Mouse (Mus musculus): ENCODE measurements around the gene Ptpn14. TPM values are rescaled to one million over a fixed set of nuclear protein-coding genes. Genes with fewer than 3 reads are reported as not detected.

The Ptpn14 gene
- total RNA-seq, 1 experiment from 2014 or later, result 2.3 TPM

- ATAC-seq (replicated peaks; ENCODE audit: low read depth, poor library complexity, severe bottlenecking), result no peak
Observed at GRCm38 (mm10) chr1:189801303-189801702, 73.2 kb downstream of the Ptpn14 start.

GRCm38 (mm10) chr1:189802575-189802974 lies 74.5 kb downstream of the Ptpn14 start:
- no peak for ATAC-seq (replicated peaks; ENCODE audit: low read depth, poor library complexity, severe bottlenecking)

DNA sequence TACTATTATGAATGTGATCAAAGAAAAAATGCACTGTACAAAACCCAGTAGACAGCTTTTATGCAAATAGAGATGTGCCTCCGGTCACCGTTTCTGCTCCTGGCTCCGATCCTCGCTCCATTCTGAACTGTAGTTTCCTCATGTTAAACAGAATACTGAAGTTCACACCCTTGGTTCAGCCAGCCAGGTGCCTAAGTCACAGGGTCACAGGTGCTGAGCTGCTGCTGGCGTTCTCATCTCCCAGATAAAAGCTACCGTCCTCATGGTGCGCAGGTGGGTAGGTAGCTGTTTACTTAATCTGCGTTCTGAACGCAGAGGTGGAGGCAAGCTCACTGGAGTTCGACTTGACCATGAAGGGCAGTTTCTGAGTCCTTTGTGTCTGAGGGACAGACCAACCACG lies 75.7 kb downstream of the Ptpn14 start:
- no peak for ATAC-seq (replicated peaks; ENCODE audit: low read depth, poor library complexity, severe bottlenecking)

DNA sequence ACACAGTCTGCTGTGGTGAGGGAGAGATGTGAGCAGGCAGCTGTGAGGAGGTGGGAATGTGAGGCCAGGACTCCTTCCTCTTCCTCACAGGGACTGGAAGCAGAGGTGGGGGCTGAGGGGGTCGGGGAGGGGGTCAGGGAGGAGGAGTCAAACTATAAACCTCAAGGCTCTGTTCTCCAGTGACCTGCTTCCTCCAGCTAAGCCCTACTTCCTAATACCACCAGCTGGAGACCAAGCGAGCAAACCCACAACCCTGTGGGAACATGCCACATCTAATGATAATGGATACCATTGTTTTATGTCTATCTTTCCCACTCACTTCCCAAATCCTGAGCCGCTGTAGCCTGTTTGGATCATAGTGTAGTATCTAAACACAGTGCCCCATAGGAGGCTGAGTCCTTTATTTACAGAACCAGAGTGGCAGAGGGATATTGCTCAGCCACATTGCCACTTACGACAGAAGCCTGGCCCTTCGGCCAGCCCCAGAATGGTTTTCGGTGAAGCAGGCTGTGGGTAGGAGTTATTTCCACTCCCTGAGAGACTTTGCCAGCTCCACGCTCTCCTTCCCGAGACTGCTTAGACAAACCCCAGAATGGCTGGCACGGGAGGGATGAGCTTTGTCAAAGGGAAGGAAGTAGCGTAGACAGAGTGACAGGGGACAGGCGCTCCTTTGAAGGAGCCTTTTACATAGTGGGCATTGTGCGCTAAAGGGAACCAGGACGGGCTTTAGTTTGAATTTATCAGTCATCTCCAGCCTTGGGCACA lies 78.6 kb downstream of the Ptpn14 start:
- ATAC-seq (replicated peaks; ENCODE audit: low read depth, poor library complexity, severe bottlenecking), result peak; percentile 61

DNA sequence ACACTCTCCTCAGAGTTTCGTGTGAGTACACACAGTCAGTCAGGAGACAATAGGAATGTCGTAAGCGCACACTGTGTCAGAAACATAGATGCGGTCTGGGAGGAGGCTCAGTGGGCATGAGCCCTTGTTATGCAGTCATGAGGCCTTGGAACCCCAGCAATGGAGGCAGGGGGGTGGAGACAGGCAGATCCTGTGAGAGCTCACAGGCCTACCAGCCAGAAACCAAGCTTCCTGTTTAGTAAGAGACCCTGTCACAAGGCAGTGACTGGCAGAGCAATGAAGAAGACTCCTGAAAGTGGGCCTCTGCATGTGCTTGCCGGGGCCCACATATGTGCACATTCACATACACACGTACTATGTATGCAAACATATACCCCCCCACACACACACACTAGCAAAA lies 79.9 kb downstream of the Ptpn14 start:
- ATAC-seq (replicated peaks; ENCODE audit: low read depth, poor library complexity, severe bottlenecking), result peak; percentile 66

DNA sequence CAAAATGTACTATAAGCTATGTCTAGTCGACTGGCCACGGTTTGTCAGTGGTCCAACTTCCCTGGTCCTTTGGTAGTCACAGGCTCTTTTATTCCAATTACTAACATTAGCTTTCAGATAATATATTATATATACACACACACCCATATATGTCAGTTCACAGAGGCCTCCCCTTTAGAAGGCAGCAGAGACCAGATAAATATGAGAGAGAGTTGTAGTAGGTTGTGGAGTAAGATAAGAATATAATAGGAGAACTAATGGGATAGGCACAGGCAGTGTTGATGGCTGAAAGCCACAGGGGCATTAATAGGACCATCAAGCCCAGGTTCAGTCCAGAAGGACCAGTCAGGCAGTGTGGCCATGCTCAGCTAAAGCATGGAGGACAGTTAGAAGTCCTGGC lies 80.4 kb downstream of the Ptpn14 start:
- peak; percentile 31; the same call in 1 of the 2 replicates for ATAC-seq (replicated peaks; ENCODE audit: low read depth, poor library complexity, severe bottlenecking)

- no peak for ATAC-seq (replicated peaks; ENCODE audit: low read depth, poor library complexity, severe bottlenecking)
Observed at GRCm38 (mm10) chr1:189811778-189812177, 83.7 kb downstream of the Ptpn14 start.

DNA sequence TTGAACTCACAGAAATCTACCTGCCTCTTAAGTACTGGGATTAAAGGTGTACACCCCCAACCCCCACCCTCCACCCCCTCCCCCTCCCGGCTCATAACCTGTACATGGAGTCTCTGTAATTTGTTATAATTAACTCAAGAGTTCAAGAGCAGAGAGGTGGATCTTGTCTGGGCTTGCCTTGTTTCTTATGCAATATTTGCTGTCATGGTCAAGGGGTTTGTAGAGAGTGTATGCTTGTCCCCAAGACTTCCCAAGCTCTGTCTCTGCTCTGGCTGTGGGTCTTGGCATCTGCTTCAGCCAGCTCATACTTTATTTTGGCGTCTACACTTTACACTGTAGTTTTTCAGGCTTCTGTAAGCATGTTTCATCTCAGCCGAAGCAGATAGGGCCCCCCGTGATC lies 86.3 kb downstream of the Ptpn14 start:
- ATAC-seq (replicated peaks; ENCODE audit: low read depth, poor library complexity, severe bottlenecking), result no peak

- no peak for ATAC-seq (replicated peaks; ENCODE audit: low read depth, poor library complexity, severe bottlenecking)
Observed at GRCm38 (mm10) chr1:189817089-189817488, 89.0 kb downstream of the Ptpn14 start.

- no peak for ATAC-seq (replicated peaks; ENCODE audit: low read depth, poor library complexity, severe bottlenecking)
Observed at GRCm38 (mm10) chr1:189817810-189818209, 89.7 kb downstream of the Ptpn14 start.

GRCm38 (mm10) chr1:189820111-189820510 lies 92.0 kb downstream of the Ptpn14 start:
- no peak for ATAC-seq (replicated peaks; ENCODE audit: low read depth, poor library complexity, severe bottlenecking)

GRCm38 (mm10) chr1:189824436-189824835 lies 96.4 kb downstream of the Ptpn14 start:
- no peak for ATAC-seq (replicated peaks; ENCODE audit: low read depth, poor library complexity, severe bottlenecking)

DNA sequence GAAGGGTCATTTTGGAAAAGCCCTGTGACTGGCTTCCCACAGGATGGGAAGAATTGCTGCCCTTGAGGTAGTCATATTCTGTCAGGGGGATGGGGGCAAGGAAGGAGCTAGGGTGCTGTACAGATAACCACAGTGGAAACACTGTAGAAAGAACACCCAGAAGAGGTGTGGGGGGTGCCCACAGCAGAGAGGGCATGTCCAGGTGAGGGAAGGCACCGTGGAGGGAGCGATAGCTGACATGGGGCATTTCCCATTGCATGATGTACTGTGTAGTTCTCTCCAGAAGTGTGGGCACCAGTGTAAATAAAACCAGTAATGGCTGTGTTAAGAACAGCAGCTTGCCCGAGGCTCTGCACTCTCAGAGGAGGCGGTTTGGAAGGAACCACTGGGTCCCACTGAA lies 102.3 kb downstream of the Ptpn14 start:
- ATAC-seq (replicated peaks; ENCODE audit: low read depth, poor library complexity, severe bottlenecking), result no peak

- peak; percentile 36; the same call in 1 of the 2 replicates for ATAC-seq (replicated peaks; ENCODE audit: low read depth, poor library complexity, severe bottlenecking)
Observed at GRCm38 (mm10) chr1:189830797-189831232, 102.7 kb downstream of the Ptpn14 start.

DNA sequence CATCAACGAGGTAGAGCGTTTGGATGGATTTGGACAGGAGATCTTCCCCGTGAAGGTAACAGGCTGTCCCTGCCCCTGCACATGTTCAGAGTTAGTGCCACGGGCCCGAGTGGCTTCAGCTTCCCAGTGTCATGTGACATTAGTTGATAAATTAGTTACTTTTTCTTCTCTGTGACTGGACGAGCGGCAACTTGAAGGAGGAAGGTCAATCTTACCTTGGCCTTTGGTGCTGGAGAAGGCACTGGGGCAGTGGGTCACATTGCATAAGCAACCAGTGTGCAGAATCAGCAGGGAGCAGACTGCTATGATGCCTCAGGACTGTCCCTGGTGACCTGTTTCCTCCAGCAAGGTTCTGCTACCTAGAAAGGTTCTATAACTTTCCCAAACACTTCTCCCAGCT lies 105.3 kb downstream of the Ptpn14 start:
- no peak for ATAC-seq (replicated peaks; ENCODE audit: low read depth, poor library complexity, severe bottlenecking)

- no peak for ATAC-seq (replicated peaks; ENCODE audit: low read depth, poor library complexity, severe bottlenecking)
Observed at GRCm38 (mm10) chr1:189834166-189834565, 106.1 kb downstream of the Ptpn14 start.

DNA sequence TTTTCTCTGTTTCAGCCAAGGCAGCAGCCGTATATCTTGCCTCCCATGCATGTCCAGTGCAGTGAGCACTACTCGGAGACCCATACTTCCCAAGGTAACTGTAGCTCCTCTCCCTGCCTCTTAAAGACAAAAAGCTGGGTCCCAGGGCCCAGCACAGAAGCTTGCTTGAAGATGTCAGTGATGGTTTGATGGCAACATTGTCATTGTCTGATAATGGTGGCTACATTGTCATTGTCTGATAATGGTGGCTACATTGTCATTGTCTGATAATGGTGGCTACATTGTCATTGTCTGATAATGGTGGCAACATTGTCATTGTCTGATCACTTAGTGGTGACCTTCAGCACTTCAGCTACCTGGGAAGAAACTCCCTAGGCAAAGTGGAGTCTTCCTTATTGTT lies 118.3 kb downstream of the Ptpn14 start:
- no peak for ATAC-seq (replicated peaks; ENCODE audit: low read depth, poor library complexity, severe bottlenecking)

GRCm38 (mm10) chr1:189849550-189849949 lies 121.5 kb downstream of the Ptpn14 start:
- no peak for ATAC-seq (replicated peaks; ENCODE audit: low read depth, poor library complexity, severe bottlenecking)

GRCm38 (mm10) chr1:189852051-189852450 lies 124.0 kb downstream of the Ptpn14 start:
- ATAC-seq (replicated peaks; ENCODE audit: low read depth, poor library complexity, severe bottlenecking), result no peak

DNA sequence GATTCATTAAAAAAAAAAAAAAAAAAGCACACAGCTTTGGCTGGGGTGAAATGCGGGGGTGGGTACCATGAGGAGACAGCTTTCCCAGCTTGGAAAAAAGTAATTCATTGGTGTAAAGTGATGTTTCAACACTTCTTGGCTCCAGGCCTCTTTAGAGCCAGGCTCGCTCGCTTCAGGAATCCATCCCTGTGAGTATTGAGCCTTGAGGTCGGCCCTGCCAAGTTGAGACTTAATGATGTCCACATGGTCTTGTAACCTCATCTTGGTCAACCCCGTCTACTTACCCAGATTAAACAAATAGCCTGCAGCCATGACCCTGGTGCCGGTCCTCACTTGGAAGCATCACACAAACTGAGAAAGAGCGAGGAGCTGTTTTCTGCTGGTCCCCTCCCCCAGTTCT lies 124.4 kb downstream of the Ptpn14 start:
- no peak for ATAC-seq (replicated peaks; ENCODE audit: low read depth, poor library complexity, severe bottlenecking)

- ATAC-seq (replicated peaks; ENCODE audit: low read depth, poor library complexity, severe bottlenecking), result no peak
Observed at GRCm38 (mm10) chr1:189854646-189855045, 126.6 kb downstream of the Ptpn14 start.

DNA sequence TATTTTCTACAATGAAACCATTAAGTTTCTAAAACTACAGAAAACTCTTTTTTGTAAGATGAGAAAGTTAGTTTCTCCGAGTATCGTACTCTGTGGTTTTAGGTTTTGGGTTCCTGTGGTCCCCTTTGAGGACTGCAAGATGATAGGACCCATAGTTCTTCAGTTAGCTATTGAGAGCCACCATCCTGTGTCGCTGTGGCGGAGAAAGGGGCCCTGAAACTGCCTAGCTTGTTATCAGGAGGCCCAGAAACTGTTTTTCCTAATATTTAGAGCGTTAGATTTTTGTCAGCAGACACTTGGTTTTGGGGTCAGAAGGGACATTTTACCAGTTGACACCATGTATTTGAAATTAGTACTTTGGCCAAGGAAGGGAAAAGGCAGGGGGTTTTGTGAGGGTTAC lies 127.7 kb downstream of the Ptpn14 start:
- peak; percentile 62 for ATAC-seq (replicated peaks; ENCODE audit: low read depth, poor library complexity, severe bottlenecking)
